Mouse (Mus musculus) stomach, postnatal 0 days (tissue): Measurements from ENCODE around the gene Rnasek.

Source experiments
- CTCF ChIP-seq: IDR thresholded peaks from 2 replicates; pipeline ENCODE4 v1.5.1; 2016; ENCODE audit warnings: antibody characterized with exemption, low read depth, mild to moderate bottlenecking, moderate library complexity
- EP300 ChIP-seq: optimal IDR thresholded peaks from 2 replicates; pipeline ENCODE3; 2016; ENCODE audit warnings: antibody characterized with exemption

- no peak for TF ChIP-seq CTCF
- no peak for TF ChIP-seq EP300
These were observed 14.7 kb upstream of the Rnasek start for GRCm38 (mm10) chr11:70254337-70254736.
